Mouse (Mus musculus): ENCODE results near the gene Slc22a15. TPM values are rescaled to one million over a fixed set of nuclear protein-coding genes. Genes with fewer than 3 reads are reported as not detected.

The Slc22a15 gene
- total RNA-seq, 1 experiment = 0.76 TPM

DNA sequence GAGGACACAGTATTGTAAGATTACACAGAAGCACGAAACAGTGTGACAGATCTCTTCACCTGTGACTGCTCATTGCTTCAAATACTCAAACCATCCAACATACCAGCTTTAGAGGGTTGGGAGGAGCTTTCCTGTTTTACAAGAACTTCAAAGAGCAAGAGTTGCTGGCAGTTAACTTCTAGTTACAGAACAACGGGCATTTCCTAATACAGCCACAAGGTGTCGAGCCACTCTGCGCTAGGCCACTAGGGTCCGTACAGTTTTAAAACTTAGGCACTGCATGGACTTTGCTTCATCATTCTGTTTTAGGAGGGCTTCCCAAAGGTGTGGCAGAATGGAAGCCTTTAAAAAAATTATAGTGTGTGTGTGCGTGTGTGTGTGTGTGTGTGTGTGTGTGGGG lies 43.4 kb downstream of the Slc22a15 start:
- no peak overlapping the region for H3K27ac ChIP-seq (ENCODE audit: insufficient read depth, low read depth, low read length, poor library complexity, severe bottlenecking)
- no peaks in the 10 kb centered on the region for H3K36me3 ChIP-seq (ENCODE audit: control insufficient read depth, insufficient read depth, low read length, poor library complexity, severe bottlenecking)
- no peaks in the 10 kb centered on the region for H3K4me1 ChIP-seq (ENCODE audit: control insufficient read depth in 2 of 2, insufficient read depth in 2 of 2, low read length in 2 of 2, poor library complexity in 1 of 2)
- no peak overlapping the region for H3K9ac ChIP-seq (ENCODE audit: insufficient read depth, low read depth, low read length, poor library complexity, severe bottlenecking)
- H3K4me3 ChIP-seq (ENCODE audit: insufficient read depth in 1 of 2, low read depth in 1 of 2, low read length in 2 of 2, poor library complexity in 1 of 2, severe bottlenecking in 1 of 2) = no peak overlapping the region
- in situ Hi-C loops (cut with MboI; ENCODE audit: low sequenced_read_pairs in 2 of 2, unreplicated experiment in 2 of 2) = no loop called here
- no peak for TF ChIP-seq ZC3H11A (IDR thresholded peaks at IDR 0.05; ENCODE audit: borderline replicate concordance, low read depth, low read length)
- TF ChIP-seq CHD2 (IDR thresholded peaks at IDR 0.05; ENCODE audit: low read depth, low read length) = no peak
- no peak for TF ChIP-seq ZNF384 (IDR thresholded peaks at IDR 0.05; ENCODE audit: low read depth, low read length)
- TF ChIP-seq MAFK (IDR thresholded peaks at IDR 0.05; ENCODE audit: insufficient read depth, low read depth, low read length) = no peak
- peak; percentile 7 for DNase-seq (ENCODE audit: low read depth, low spot score)
- no peaks in the 10 kb centered on the region for H3K9me3 ChIP-seq (ENCODE audit: control insufficient read depth, insufficient read depth, low read depth, low read length)

DNA sequence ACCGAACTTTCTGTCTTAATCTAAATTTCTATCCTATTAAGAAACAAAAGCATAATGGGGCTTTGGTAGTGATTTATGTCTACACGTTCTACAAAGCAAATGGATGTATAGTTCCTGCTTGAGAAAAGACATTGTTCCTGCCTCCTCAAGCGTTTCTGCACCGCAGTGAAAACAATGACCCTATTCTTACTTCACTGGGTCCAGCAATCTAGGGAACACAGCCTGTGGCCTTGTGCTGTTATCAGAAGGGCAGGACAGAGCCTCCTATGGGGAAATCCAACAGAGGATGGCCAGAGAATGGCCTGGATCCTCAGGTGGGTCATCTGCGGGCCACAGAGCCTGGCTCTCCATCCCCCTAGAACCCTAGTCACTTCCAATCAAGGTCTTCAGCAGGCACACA lies 46.1 kb downstream of the Slc22a15 start:
- Histone ChIP-seq H3K4me1 (ENCODE audit: control insufficient read depth in 2 of 2, insufficient read depth in 2 of 2, low read length in 2 of 2, poor library complexity in 1 of 2) (no peaks in the 10 kb centered on the region), H3K4me3 (ENCODE audit: insufficient read depth in 1 of 2, low read depth in 1 of 2, low read length in 2 of 2, poor library complexity in 1 of 2, severe bottlenecking in 1 of 2) (no peak overlapping the region), H3K27ac (ENCODE audit: insufficient read depth, low read depth, low read length, poor library complexity, severe bottlenecking) (no peak overlapping the region), H3K9ac (ENCODE audit: insufficient read depth, low read depth, low read length, poor library complexity, severe bottlenecking) (no peak overlapping the region), H3K36me3 (ENCODE audit: control insufficient read depth, insufficient read depth, low read length, poor library complexity, severe bottlenecking) (no peaks in the 10 kb centered on the region), H3K9me3 (ENCODE audit: control insufficient read depth, insufficient read depth, low read depth, low read length) (no peaks in the 10 kb centered on the region)
- no peak for DNase-seq (ENCODE audit: low read depth, low spot score)
- TF ChIP-seq CHD2 (IDR thresholded peaks at IDR 0.05; ENCODE audit: low read depth, low read length) (no peak), ZC3H11A (IDR thresholded peaks at IDR 0.05; ENCODE audit: borderline replicate concordance, low read depth, low read length) (no peak), MAFK (IDR thresholded peaks at IDR 0.05; ENCODE audit: insufficient read depth, low read depth, low read length) (no peak), HCFC1 (IDR thresholded peaks at IDR 0.05; ENCODE audit: borderline replicate concordance, insufficient read depth, low read length) (no peak), ZNF384 (IDR thresholded peaks at IDR 0.05; ENCODE audit: low read depth, low read length) (no peak)
- in situ Hi-C loops (cut with MboI; ENCODE audit: low sequenced_read_pairs in 2 of 2, unreplicated experiment in 2 of 2) = no loop called here

DNA sequence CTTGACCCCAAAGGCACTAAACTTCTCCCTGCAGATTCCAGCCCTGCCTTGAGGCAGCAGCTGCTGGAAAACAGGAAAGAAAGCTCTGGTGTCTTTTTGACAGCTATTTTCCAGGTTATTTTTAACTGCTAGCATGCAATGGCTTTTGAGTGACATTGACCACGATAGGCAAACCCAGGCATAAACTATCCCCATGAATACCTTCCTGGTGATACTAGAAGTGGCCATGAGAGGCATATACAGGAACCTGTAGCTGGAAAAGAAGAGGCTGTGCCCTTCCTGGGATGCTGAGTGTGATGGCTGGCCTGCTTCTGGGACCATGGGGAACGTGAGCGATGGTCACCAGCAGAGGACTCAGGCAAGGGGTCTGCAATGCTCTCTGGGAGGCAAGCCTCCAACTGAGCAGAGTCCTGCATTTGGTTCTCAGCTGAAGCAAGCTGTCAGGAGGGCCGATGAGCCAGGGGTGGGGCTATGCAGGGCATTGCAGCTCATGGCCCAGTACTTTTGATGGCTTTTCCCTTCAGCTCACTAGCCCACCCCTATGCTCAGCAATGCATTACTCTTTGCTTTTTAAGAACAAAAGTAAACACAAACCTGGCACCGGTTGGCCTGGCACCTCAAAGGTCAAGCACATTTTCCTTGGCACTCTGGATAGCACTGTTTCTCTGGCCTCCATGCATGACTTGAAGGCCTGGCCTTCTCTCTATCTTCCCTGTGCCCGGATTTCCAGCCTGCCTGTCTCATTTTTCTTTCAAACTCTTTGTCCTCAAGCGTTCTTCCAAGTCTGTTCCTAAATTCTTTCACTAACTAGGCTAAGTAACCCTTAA lies 47.6 kb downstream of the Slc22a15 start:
- in situ Hi-C loops (cut with MboI; ENCODE audit: low sequenced_read_pairs in 2 of 2, unreplicated experiment in 2 of 2) = no loop called here
- Histone ChIP-seq H3K36me3 (ENCODE audit: control insufficient read depth, insufficient read depth, low read length, poor library complexity, severe bottlenecking) (no peaks in the 10 kb centered on the region), H3K4me1 (ENCODE audit: control insufficient read depth in 2 of 2, insufficient read depth in 2 of 2, low read length in 2 of 2, poor library complexity in 1 of 2) (no peaks in the 10 kb centered on the region), H3K27ac (ENCODE audit: insufficient read depth, low read depth, low read length, poor library complexity, severe bottlenecking) (no peak overlapping the region), H3K4me3 (ENCODE audit: insufficient read depth in 1 of 2, low read depth in 1 of 2, low read length in 2 of 2, poor library complexity in 1 of 2, severe bottlenecking in 1 of 2) (no peak overlapping the region), H3K9me3 (ENCODE audit: control insufficient read depth, insufficient read depth, low read depth, low read length) (no peaks in the 10 kb centered on the region), H3K9ac (ENCODE audit: insufficient read depth, low read depth, low read length, poor library complexity, severe bottlenecking) (no peak overlapping the region)
- TF ChIP-seq MAFK (IDR thresholded peaks at IDR 0.05; ENCODE audit: insufficient read depth, low read depth, low read length) (no peak), CHD2 (IDR thresholded peaks at IDR 0.05; ENCODE audit: low read depth, low read length) (no peak), ZC3H11A (IDR thresholded peaks at IDR 0.05; ENCODE audit: borderline replicate concordance, low read depth, low read length) (no peak), HCFC1 (IDR thresholded peaks at IDR 0.05; ENCODE audit: borderline replicate concordance, insufficient read depth, low read length) (no peak), ZNF384 (IDR thresholded peaks at IDR 0.05; ENCODE audit: low read depth, low read length) (no peak)
- DNase-seq (ENCODE audit: low read depth, low spot score) = no peak

DNA sequence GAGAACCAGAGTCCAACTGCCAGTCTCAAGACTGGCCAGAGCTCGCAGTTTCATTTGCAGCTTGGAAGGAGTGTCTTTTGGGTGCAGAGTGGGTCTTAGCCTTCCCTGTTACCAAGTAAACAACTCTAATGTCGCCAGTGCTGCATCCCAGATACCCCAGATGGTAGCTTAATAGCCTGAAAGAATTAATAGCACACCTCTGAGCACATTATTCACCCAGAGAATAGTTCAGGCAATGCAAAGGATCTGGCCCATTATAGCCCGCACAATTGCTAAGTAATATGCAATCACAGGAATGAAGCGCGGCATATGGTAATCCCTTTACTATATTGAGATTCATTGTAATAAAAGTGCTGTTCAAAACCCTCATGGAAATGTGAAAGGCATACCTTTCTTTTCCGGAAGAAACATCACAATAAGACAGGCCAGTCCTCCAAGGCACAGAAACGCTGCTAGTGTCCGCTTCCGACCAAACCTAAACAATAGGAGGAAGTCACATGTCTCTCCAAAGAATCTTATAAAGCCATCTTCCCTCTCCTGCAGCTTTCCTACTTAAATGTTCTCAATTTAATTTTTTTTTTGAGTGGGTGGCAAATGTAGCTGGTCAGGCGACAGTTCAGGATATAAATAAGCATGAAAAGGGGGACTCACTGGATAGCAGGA lies 48.9 kb downstream of the Slc22a15 start:
- no peak overlapping the region for H3K27ac ChIP-seq (ENCODE audit: insufficient read depth, low read depth, low read length, poor library complexity, severe bottlenecking)
- no peak overlapping the region for H3K9ac ChIP-seq (ENCODE audit: insufficient read depth, low read depth, low read length, poor library complexity, severe bottlenecking)
- H3K9me3 ChIP-seq (ENCODE audit: control insufficient read depth, insufficient read depth, low read depth, low read length) = no peaks in the 10 kb centered on the region
- H3K4me3 ChIP-seq (ENCODE audit: insufficient read depth in 1 of 2, low read depth in 1 of 2, low read length in 2 of 2, poor library complexity in 1 of 2, severe bottlenecking in 1 of 2) = no peak overlapping the region
- TF ChIP-seq HCFC1 (IDR thresholded peaks at IDR 0.05; ENCODE audit: borderline replicate concordance, insufficient read depth, low read length) (no peak), ZC3H11A (IDR thresholded peaks at IDR 0.05; ENCODE audit: borderline replicate concordance, low read depth, low read length) (no peak), MAFK (IDR thresholded peaks at IDR 0.05; ENCODE audit: insufficient read depth, low read depth, low read length) (no peak), CHD2 (IDR thresholded peaks at IDR 0.05; ENCODE audit: low read depth, low read length) (no peak), ZNF384 (IDR thresholded peaks at IDR 0.05; ENCODE audit: low read depth, low read length) (no peak)
- no peaks in the 10 kb centered on the region for H3K36me3 ChIP-seq (ENCODE audit: control insufficient read depth, insufficient read depth, low read length, poor library complexity, severe bottlenecking)
- H3K4me1 ChIP-seq (ENCODE audit: control insufficient read depth in 2 of 2, insufficient read depth in 2 of 2, low read length in 2 of 2, poor library complexity in 1 of 2) = no peaks in the 10 kb centered on the region
- in situ Hi-C loops (cut with MboI; ENCODE audit: low sequenced_read_pairs in 2 of 2, unreplicated experiment in 2 of 2) = no loop called here
- DNase-seq (ENCODE audit: low read depth, low spot score) = no peak
